Mouse (Mus musculus) MEL (cell line): Measurements from ENCODE around the gene Gm5678.

Source experiments
- CTCF ChIP-seq, 3 experiments: IDR thresholded peaks in 2 of 3; conservative IDR thresholded peaks in 1 of 3; 2 replicates each; pipeline ENCODE4 v1.5.1; 2011 to 2012; ENCODE audit warnings: low read length in 3 of 3, low read depth in 2 of 3, mild to moderate bottlenecking in 2 of 3, improper control_type of control experiment in 1 of 3, inconsistent platforms in 1 of 3, mixed read lengths in 1 of 3, moderate library complexity in 1 of 3; ENCODE audit not compliant: control insufficient read depth in 1 of 3, insufficient read depth in 1 of 3, poor library complexity in 1 of 3, severe bottlenecking in 1 of 3
- MAX ChIP-seq: IDR thresholded peaks from 2 replicates; pipeline ENCODE4 v1.6.1; 2011; ENCODE audit warnings: low read length, improper control_type of control experiment
- POLR2A ChIP-seq, 2 experiments: IDR thresholded peaks; 2 replicates each; pipeline ENCODE4 v1.6.1; 2011 to 2012; ENCODE audit warnings: low read length in 2 of 2, mild to moderate bottlenecking in 2 of 2, control low read depth in 1 of 2, improper control_type of control experiment in 1 of 2, low read depth in 1 of 2, moderate library complexity in 1 of 2; ENCODE audit not compliant: control insufficient read depth in 1 of 2, insufficient read depth in 1 of 2, poor library complexity in 1 of 2
- UBTF ChIP-seq: IDR thresholded peaks from 2 replicates; pipeline ENCODE4 v1.6.1; 2012; ENCODE audit warnings: low read depth, mild to moderate bottlenecking, inconsistent platforms, low read length, improper control_type of control experiment, moderate library complexity, borderline replicate concordance; ENCODE audit not compliant: insufficient read depth
- USF1 ChIP-seq: IDR thresholded peaks from 2 replicates; pipeline ENCODE4 v1.6.1; 2014; ENCODE audit warnings: low read depth, mild to moderate bottlenecking, inconsistent platforms, low read length, improper control_type of control experiment, moderate library complexity
- ZC3H11A ChIP-seq: IDR thresholded peaks from 2 replicates; pipeline ENCODE4 v1.6.1; 2012; ENCODE audit warnings: low read depth, mild to moderate bottlenecking, inconsistent platforms, low read length, improper control_type of control experiment
- ZMIZ1 ChIP-seq: IDR thresholded peaks from 2 replicates; pipeline ENCODE4 v1.6.1; 2012; ENCODE audit warnings: low read depth, mild to moderate bottlenecking, inconsistent platforms, low read length, improper control_type of control experiment, moderate library complexity

DNA sequence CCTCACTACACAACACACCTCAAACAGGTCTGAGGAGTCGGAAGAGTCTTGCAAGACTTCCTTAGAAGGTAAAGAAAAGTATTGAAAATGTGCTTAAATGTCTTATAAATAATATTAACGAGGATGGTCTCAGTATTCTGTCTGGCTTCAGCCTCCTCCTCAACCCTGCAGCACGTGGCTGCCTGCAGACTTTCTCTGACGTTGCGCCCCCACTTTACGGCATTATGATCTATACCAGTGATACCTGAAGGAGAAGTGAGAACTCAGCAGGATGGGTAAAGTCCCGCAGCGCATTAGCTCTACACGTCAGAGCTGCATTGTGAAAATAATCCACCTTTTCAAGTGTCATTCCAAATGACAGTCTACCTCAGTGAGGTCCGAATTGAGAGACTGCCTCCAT, 33.4 kb upstream of the Gm5678 start:
- TF ChIP-seq CTCF (IDR thresholded peaks at IDR 0.05 in 2 of 3, conservative IDR thresholded peaks at IDR 0.05 in 1 of 3; ENCODE audit: control insufficient read depth in 1 of 3, insufficient read depth in 1 of 3, low read depth in 2 of 3, low read length in 3 of 3, poor library complexity in 1 of 3, severe bottlenecking in 1 of 3) (no peak), USF1 (no peak), UBTF (no peak), MAX (no peak), ZMIZ1 (no peak), POLR2A (IDR thresholded peaks at IDR 0.05; ENCODE audit: control insufficient read depth in 1 of 2, insufficient read depth in 1 of 2, low read depth in 1 of 2, low read length in 2 of 2, poor library complexity in 1 of 2) (no peak), ZC3H11A (no peak)
